Mouse (Mus musculus): ENCODE results near the gene Fxyd1. TPM values are rescaled to one million over a fixed set of nuclear protein-coding genes. Genes with fewer than 3 reads are reported as not detected.
A peak's percentile ranks its signal among the peaks of the same experiment; 100 is the strongest.

Gene Fxyd1
- polyA plus RNA-seq, 1 experiment from 2014 or later = 26.8 TPM

GRCm38 (mm10) chr7:31076492-31076891, 19.5 kb upstream of the Fxyd1 start, which contains the start of gene Fxyd3:
Fxyd3 (minus strand) TSS chr7:31076704.
- Histone ChIP-seq H3K9me3 (replicated peaks) (no peaks in the 10 kb centered on the region), H3K27ac (replicated peaks) (no peak within 1 kb of the TSS)
- WGBS = 64% methylated on average over 5 of the region's 5 CpGs

GRCm38 (mm10) chr7:31074713-31075069, 17.7 kb upstream of the Fxyd1 start:
- WGBS = 69% methylated on average over 5 of the region's 5 CpGs
- no peak overlapping the region for H3K4me3 ChIP-seq (replicated peaks)
- ATAC-seq (ENCODE audit: low FRiP score) = no peak
- H3K4me1 ChIP-seq = no peaks in the 10 kb centered on the region; the same call in 1 of the 2 replicates
- no peak overlapping the region for H3K9ac ChIP-seq (replicated peaks)
- H3K36me3 ChIP-seq = no peaks in the 10 kb centered on the region
- H3K27ac ChIP-seq (replicated peaks) = no peak overlapping the region
- H3K4me2 ChIP-seq = no peak overlapping the region
- H3K9me3 ChIP-seq (replicated peaks) = no peaks in the 10 kb centered on the region
- H3K27me3 ChIP-seq (replicated peaks) = no peaks in the 10 kb centered on the region

More at GRCm38 (mm10) chr7:31076492-31076891, 19.5 kb upstream of the Fxyd1 start, which contains the start of gene Fxyd3:
- ATAC-seq (ENCODE audit: low FRiP score) = no peak
- Histone ChIP-seq H3K36me3 (no peaks in the 10 kb centered on the region), H3K4me2 (no peak within 1 kb of the TSS), H3K4me3 (replicated peaks) (no peak within 1 kb of the TSS), H3K27me3 (replicated peaks) (no peaks in the 10 kb centered on the region), H3K4me1 (no peaks in the 10 kb centered on the region; the same call in 1 of the 2 replicates), H3K9ac (replicated peaks) (no peak within 1 kb of the TSS)

- H3K27ac ChIP-seq (replicated peaks) = no peak overlapping the region
- H3K36me3 ChIP-seq = no peaks in the 10 kb centered on the region
- H3K27me3 ChIP-seq (replicated peaks) = no peaks in the 10 kb centered on the region
- no peak for ATAC-seq (ENCODE audit: low FRiP score)
- H3K4me3 ChIP-seq (replicated peaks) = no peak overlapping the region
- H3K4me2 ChIP-seq = no peak overlapping the region
- WGBS = 58% methylated on average over 7 of the region's 7 CpGs
- H3K9me3 ChIP-seq (replicated peaks) = no peaks in the 10 kb centered on the region
- no peaks in the 10 kb centered on the region; the same call in 1 of the 2 replicates for H3K4me1 ChIP-seq
- H3K9ac ChIP-seq (replicated peaks) = no peak overlapping the region
Measured at GRCm38 (mm10) chr7:31074061-31074712, 17.2 kb upstream of the Fxyd1 start.

GRCm38 (mm10) chr7:31073546-31073945, 16.5 kb upstream of the Fxyd1 start:
- no peak overlapping the region for H3K4me3 ChIP-seq (replicated peaks)
- no peaks in the 10 kb centered on the region for H3K27me3 ChIP-seq (replicated peaks)
- no peak overlapping the region for H3K4me2 ChIP-seq
- H3K36me3 ChIP-seq = no peaks in the 10 kb centered on the region
- H3K9ac ChIP-seq (replicated peaks) = no peak overlapping the region
- no peak overlapping the region for H3K27ac ChIP-seq (replicated peaks)
- no peaks in the 10 kb centered on the region for H3K9me3 ChIP-seq (replicated peaks)
- H3K4me1 ChIP-seq = no peaks in the 10 kb centered on the region; the same call in 1 of the 2 replicates
- ATAC-seq (ENCODE audit: low FRiP score) = no peak

GRCm38 (mm10) chr7:31072326-31072725, 15.3 kb upstream of the Fxyd1 start:
- Histone ChIP-seq H3K4me3 (replicated peaks) (no peak overlapping the region), H3K27ac (replicated peaks) (no peak overlapping the region), H3K4me2 (no peak overlapping the region), H3K4me1 (no peaks in the 10 kb centered on the region; the same call in 1 of the 2 replicates), H3K27me3 (replicated peaks) (no peaks in the 10 kb centered on the region), H3K9me3 (replicated peaks) (no peaks in the 10 kb centered on the region), H3K36me3 (no peaks in the 10 kb centered on the region), H3K9ac (replicated peaks) (no peak overlapping the region)
- 40% methylated on average over 9 of the region's 9 CpGs for WGBS
- ATAC-seq (ENCODE audit: low FRiP score) = no peak

- no peaks in the 10 kb centered on the region for H3K36me3 ChIP-seq
- no peaks in the 10 kb centered on the region for H3K9me3 ChIP-seq (replicated peaks)
- no peaks in the 10 kb centered on the region for H3K27me3 ChIP-seq (replicated peaks)
- H3K27ac ChIP-seq (replicated peaks) = no peak overlapping the region
- H3K9ac ChIP-seq (replicated peaks) = no peak overlapping the region
- H3K4me1 ChIP-seq = no peaks in the 10 kb centered on the region; the same call in 1 of the 2 replicates
- 83% methylated on average over 6 of the region's 6 CpGs for WGBS
- no peak for ATAC-seq (ENCODE audit: low FRiP score)
- no peak overlapping the region for H3K4me3 ChIP-seq (replicated peaks)
- no peak overlapping the region for H3K4me2 ChIP-seq
Measured at GRCm38 (mm10) chr7:31070324-31070723, 13.3 kb upstream of the Fxyd1 start.

GRCm38 (mm10) chr7:31069491-31069890, 12.5 kb upstream of the Fxyd1 start:
- Histone ChIP-seq H3K9me3 (replicated peaks) (no peaks in the 10 kb centered on the region), H3K36me3 (no peaks in the 10 kb centered on the region), H3K9ac (replicated peaks) (no peak overlapping the region), H3K4me3 (replicated peaks) (no peak overlapping the region), H3K27ac (replicated peaks) (no peak overlapping the region), H3K4me2 (no peak overlapping the region), H3K4me1 (no peaks in the 10 kb centered on the region; the same call in 1 of the 2 replicates), H3K27me3 (replicated peaks) (no peaks in the 10 kb centered on the region)
- WGBS = 84% methylated on average over 14 of the region's 14 CpGs
- ATAC-seq (ENCODE audit: low FRiP score) = no peak

- no peaks in the 10 kb centered on the region for H3K36me3 ChIP-seq
- H3K4me2 ChIP-seq = no peak overlapping the region
- H3K4me1 ChIP-seq = no peaks in the 10 kb centered on the region; the same call in 1 of the 2 replicates
- WGBS = 42% methylated on average over 5 of the region's 5 CpGs
- no peaks in the 10 kb centered on the region for H3K9me3 ChIP-seq (replicated peaks)
- H3K27me3 ChIP-seq (replicated peaks) = no peaks in the 10 kb centered on the region
- ATAC-seq (ENCODE audit: low FRiP score) = 0 out of 2 replicates have a peak, but pooled peaks have one; percentile 28
- H3K27ac ChIP-seq (replicated peaks) = no peak overlapping the region
- no peak overlapping the region for H3K9ac ChIP-seq (replicated peaks)
- no peak overlapping the region for H3K4me3 ChIP-seq (replicated peaks)
Measured at GRCm38 (mm10) chr7:31067836-31068235, 10.8 kb upstream of the Fxyd1 start.

- Histone ChIP-seq H3K27ac (replicated peaks) (no peak overlapping the region), H3K4me2 (no peak overlapping the region), H3K27me3 (replicated peaks) (no peaks in the 10 kb centered on the region), H3K4me1 (peaks cover 2% of the 10 kb centered on the region; the same call in 1 of the 2 replicates), H3K36me3 (no peaks in the 10 kb centered on the region), H3K4me3 (replicated peaks) (no peak overlapping the region), H3K9me3 (replicated peaks) (no peaks in the 10 kb centered on the region), H3K9ac (replicated peaks) (no peak overlapping the region)
- ATAC-seq (ENCODE audit: low FRiP score) = no peak
- 85% methylated on average over 12 of the region's 12 CpGs for WGBS
Measured at GRCm38 (mm10) chr7:31063074-31063560, 6.1 kb upstream of the Fxyd1 start.

GRCm38 (mm10) chr7:31060621-31061010, 3.6 kb upstream of the Fxyd1 start:
- WGBS = 90% methylated on average over 7 of the region's 7 CpGs
- no peak overlapping the region for H3K27ac ChIP-seq (replicated peaks)
- H3K27me3 ChIP-seq (replicated peaks) = no peaks in the 10 kb centered on the region
- no peak overlapping the region for H3K4me2 ChIP-seq
- H3K4me3 ChIP-seq (replicated peaks) = no peak overlapping the region
- no peak for ATAC-seq (ENCODE audit: low FRiP score)
- no peak overlapping the region for H3K9ac ChIP-seq (replicated peaks)
- no peaks in the 10 kb centered on the region for H3K9me3 ChIP-seq (replicated peaks)
- H3K4me1 ChIP-seq = 0 out of 2 replicates have a peak, but pooled peaks cover 2% of the 10 kb centered on the region
- no peaks in the 10 kb centered on the region for H3K36me3 ChIP-seq

- Histone ChIP-seq H3K4me3 (replicated peaks) (no peak overlapping the region), H3K36me3 (no peaks in the 10 kb centered on the region), H3K9me3 (replicated peaks) (no peaks in the 10 kb centered on the region), H3K4me1 (peaks cover 6% of the 10 kb centered on the region; the same call in 1 of the 2 replicates), H3K27ac (replicated peaks) (no peak overlapping the region), H3K9ac (replicated peaks) (no peak overlapping the region), H3K27me3 (replicated peaks) (no peaks in the 10 kb centered on the region; the same call in 1 of the 2 replicates), H3K4me2 (no peak overlapping the region)
- ATAC-seq (ENCODE audit: low FRiP score) = no peak
- WGBS = 72% methylated on average over 11 of the region's 11 CpGs
Measured at GRCm38 (mm10) chr7:31059919-31060620, 3.1 kb upstream of the Fxyd1 start.

- no peak within 1 kb of the TSS for H3K9ac ChIP-seq (replicated peaks)
- H3K36me3 ChIP-seq = no peaks in the 10 kb centered on the region
- H3K4me3 ChIP-seq (replicated peaks) = no peak within 1 kb of the TSS
- WGBS = 6% methylated on average over 2 of the region's 2 CpGs
- H3K4me1 ChIP-seq = peaks cover 6% of the 10 kb centered on the region; the same call in 1 of the 2 replicates
- ATAC-seq (ENCODE audit: low FRiP score) = no peak
- H3K4me2 ChIP-seq = no peak within 1 kb of the TSS
- H3K9me3 ChIP-seq (replicated peaks) = no peaks in the 10 kb centered on the region
- peaks cover 9% of the 10 kb centered on the region for H3K27me3 ChIP-seq (replicated peaks)
- H3K27ac ChIP-seq (replicated peaks) = no peak within 1 kb of the TSS
Measured at GRCm38 (mm10) chr7:31059108-31059507, 2.1 kb upstream of the Fxyd1 start, which contains the start of gene Lgi4. Lgi4 (plus strand) TSS chr7:31059342.
